Mouse (Mus musculus): ENCODE data around the gene Tspyl3.

Gene Tspyl3

DNA sequence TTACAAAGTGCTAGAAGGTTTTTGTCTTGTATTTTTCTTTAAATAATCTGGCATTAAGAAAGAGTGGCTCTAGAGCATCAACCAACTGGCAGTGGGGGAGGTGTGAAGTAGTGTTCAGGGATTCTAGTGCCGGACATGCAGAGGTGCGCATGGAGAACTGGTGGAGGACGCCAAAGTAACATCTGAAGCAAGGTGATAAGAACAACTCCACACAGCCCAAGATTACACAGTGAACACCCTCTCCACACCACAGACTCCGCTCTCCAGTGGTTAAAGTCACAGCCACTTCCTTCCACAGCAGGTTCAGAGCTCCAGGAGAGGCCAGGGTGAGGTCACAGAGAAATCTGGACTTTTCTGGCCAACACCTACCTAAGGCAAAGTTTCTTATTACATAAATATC lies 2.7 kb upstream of the Tspyl3 start:
- DNase-seq (ENCODE audit: low read depth, low spot score), result no peak

DNA sequence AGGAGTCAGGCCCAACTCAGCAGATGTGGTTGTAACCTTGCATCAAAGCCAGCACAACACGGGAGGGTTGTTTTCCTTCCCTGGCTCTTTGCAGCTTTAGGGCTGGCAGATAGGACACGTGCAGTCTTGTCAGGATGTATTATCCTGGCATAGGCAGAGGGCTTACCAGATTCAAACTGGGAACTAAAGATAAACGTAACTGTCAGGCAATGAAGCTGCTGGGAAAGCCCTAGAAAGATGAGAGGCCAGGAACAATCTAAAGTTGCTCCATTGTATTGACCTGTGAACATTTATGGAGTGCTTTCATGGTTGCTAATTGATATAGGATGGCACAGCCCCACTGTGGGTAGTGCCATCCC lies 333 bp upstream of the Tspyl3 start:
- DNase-seq (ENCODE audit: low read depth, low spot score), result no peak

DNA sequence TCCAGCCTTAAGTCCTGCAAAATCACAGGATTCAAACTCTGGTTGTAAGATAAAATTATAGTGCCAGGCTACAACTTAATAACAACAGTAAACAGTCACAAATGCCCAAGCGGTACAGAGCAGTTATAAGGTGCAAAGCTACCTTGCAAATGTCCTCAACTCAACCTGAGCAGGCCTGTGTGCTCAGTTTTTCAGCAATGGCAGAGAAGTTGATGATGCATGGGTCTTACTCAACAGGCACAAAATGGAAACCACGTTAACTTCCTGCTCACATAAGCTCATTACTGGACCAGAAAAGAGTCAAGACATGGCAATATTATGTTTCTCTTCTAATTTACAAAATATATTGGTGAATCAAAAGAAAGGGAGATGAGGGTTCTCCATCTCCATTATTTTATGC lies 2.7 kb downstream of the Tspyl3 start:
- DNase-seq (ENCODE audit: low read depth, low spot score), result no peak

DNA sequence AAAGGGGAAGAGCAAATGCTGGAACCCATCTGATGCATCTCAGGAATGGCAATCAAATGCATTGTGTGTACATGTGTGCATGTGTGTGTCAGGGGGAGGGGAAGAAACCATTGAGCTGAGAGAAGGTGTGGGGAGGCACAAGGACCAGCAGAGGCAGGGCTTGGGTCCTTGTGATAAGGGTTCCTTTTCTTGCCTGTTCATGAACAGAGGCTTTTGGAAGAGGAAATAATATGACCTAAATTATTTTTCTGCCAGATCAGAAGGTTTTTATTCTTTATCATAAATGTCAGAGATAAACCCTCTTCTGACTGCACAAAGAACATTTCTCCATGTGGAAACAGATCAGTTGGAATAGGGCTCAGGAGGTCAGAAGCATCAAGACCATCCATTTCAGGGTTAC lies 3.1 kb downstream of the Tspyl3 start:
- no peak for DNase-seq (ENCODE audit: low read depth, low spot score)

DNA sequence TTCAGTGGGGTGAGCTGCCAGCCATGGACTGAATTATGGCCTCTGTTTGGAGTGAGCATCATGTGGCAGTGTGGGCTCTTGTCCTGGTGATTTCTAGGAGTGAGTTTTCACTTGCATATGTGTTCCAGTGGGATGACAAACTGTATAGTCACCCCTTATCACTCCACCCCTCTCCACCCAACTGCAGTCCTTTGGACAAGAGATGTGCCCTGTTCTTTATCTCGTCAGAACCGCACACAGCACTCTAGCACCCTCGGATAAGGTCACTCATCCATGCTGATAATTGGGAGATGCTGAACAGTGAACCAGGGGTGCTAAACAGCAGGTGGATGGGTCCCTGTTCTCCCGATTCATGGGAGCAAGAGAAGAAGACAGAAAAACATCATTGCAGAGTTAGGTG lies 3.6 kb downstream of the Tspyl3 start:
- no peak for DNase-seq (ENCODE audit: low read depth, low spot score)

DNA sequence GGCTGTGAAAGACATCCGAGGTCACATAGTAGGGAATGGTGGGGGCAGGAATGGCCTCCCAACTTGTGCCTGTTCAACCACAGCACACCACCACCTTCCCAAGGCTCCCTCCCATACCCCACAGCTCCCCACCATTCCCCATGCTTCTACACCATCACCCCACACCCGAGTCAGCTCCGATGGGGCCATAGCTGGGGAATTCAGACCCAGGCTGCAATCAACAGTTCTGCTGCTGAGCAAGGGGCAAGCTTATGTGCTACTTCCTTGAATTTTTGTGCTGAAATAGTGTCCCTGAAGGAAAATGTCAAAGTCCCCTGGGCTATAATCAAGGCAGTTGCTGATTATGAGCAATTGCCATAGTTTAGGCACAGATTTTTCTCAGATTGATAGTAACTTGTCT lies 6.7 kb downstream of the Tspyl3 start:
- no peak for DNase-seq (ENCODE audit: low read depth, low spot score)

DNA sequence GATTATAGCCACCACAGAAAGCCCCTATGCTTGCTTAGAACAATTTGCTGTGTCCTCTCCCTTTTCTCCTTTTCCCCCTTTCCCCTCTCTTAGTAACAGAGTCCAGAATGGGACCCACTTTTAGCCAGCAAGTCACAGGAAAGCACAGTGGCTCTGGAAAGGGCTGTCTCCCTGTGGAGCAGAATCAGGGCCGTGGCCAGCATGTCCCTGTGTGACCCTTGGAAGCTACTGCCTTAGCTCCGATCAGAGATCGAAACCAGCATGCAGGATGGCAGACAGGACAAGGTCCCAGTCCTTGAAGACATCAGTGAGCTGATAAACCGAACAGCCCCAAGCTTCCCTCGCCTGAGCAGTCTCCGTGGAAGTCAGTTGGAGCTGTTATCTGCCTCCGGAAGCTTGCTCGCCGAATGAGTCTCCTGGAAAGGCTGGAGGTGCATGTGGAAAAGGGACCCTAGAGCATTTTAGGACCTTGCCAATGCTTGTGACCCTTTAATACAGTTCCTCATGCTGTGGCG lies 7.4 kb downstream of the Tspyl3 start:
- no peak for DNase-seq (ENCODE audit: low read depth, low spot score)

DNA sequence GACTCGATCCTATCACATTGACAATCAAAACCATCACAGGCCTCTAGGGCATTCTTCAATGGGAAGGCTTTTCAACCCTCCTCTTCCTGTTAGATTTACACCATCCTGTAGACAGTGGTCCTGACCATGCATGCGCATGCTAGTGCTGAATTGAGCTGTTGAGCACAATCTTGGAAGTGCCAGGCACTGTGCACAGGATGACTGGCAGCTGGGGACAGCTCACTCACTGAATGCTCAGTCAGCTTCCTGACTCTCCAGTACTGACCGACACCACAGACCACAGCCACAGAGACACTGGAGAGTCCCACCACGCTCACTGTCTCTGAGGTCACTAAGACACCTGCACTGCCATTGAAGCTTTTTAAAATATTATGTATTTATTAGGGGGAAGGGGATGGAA lies 9.8 kb downstream of the Tspyl3 start:
- no peak for DNase-seq (ENCODE audit: low read depth, low spot score)

DNA sequence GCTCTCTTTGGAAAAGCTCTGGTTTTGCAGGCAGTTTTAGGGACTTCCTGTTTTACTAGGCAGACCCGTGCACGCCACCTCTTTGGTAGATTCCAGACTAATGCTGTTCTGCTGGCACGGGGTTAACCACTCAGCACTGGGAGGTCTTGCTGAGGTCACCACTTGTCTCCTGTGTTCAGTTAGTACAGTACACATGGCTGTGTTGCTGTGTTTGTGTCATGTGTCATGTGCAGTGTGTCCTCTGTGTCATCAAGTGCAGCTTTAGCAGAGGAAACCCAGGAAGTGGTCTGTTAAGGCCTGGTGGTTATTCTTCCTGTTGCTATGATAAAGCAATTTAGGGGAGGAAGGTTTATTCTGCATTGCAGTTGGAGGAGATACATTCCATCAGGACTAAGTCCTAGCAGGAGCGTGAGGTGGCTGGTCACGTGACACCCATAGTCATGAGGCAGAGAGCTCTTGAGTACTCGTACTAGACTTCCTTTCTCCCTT lies 10.4 kb downstream of the Tspyl3 start:
- no peak for DNase-seq (ENCODE audit: low read depth, low spot score)

DNA sequence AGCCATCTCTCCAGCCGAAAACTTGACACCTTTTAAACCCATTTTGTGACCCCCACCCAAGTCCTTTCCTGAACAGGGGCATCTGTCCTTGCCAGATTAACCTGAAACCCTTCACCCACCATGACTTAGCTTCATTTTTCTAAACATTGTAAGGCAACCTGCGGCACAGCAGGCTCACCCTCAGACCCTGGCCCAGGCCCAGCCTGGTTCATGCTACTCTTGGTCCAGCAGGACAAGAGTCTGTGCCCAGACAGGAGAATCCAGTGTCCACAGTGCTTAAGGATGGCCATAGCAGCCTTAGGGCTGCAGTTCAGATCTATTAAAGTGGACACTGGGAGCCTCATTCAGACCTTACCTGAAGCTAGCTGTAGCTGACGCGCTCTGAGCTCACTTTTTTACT lies 11.9 kb downstream of the Tspyl3 start:
- DNase-seq (ENCODE audit: low read depth, low spot score), result no peak

DNA sequence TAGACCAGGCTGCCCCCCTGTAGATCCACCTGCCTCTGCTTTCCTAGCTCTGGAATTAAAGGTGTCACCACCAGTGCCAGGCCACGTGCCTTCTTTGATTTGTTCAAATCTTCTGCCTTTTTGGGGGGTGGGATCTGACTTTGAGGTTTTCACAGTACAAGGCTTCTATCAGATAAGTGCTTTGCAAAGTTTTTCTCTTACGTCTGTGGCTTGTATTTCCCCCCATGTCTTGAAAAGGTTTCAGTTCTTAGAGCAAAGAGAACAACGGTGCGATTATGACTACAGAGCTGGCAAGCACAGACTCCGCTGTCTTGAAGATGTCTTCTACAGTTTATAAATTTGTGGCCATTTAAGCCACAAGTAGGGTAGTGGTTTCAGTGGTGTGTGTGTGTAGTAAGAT lies 13.8 kb downstream of the Tspyl3 start:
- DNase-seq (ENCODE audit: low read depth, low spot score), result no peak

DNA sequence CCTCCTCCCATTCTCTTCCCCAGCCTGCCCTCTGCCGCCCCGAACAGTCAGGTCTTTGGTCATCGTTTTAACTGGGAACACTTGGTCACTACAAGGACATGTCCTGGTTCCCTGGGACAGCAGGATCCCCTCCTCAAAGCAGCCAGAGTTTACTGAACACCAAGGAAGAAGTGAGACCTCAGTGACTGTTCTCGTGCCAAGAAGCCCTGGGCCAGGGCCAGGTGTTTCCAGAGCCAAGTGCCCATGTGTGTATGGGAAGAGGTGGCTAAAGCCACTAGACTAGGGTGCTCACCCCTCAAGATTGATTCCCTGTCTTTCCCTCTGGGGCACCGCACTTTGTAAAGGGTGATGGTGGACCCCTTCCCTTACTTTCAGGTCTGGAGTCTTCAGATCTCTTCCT lies 16.0 kb downstream of the Tspyl3 start:
- no peak for DNase-seq (ENCODE audit: low read depth, low spot score)

DNA sequence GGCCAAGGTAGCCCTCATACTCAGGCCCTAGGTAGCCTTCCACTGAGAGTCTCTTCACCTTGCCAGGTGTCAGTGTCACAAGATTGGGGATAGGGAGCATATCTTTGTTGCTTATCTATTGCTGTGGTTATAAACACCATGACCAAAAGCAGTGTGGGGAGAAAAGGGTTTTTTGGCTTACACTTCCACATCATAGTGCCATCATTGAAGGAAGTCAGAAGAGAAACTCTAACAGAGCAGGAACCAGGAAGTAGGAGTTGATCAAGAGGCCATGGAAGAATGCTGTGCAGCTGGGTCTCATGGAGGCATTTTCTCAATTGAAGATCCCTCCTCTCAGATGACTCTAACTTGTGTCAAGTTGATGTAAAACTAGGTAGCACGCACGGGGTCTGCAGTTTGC lies 17.1 kb downstream of the Tspyl3 start:
- DNase-seq (ENCODE audit: low read depth, low spot score), result no peak

DNA sequence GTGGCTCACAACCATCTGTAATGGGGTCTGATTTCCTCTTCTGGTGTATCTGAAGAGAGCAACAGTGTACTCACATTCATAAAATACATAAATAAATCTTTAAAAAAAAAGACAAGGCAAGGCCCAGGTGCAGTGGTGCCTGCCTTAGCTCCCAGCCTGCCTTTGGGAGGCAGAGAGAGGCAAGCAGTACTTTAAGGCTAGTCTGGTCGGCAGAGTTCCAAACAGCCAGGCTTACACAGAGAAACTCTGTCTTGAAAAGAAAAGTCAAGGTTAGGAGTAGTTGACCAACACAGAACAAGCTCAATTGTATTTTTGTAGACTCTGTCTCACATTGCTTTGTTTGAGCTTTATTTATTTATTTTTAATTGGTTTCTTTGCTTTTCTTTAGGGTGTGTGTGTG lies 22.5 kb downstream of the Tspyl3 start:
- no peak for DNase-seq (ENCODE audit: low read depth, low spot score)

DNA sequence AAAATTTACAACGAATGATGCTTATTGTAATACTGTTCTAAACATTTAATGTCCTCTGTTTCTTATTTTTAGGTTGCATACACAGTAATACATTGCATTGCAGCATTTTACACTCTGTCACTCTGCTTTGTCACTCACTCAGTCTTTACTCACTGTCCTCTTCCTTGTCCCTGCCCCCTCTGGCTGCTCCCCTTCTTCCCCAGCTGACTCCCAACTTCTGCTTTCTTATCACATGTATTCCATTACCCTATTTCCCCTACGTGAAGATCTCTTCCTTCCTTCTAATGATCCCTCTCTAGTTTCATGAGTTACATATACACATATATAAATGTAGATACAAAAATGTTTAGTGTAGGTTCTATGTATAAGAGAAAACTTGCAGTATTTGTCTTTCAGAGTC lies 26.1 kb downstream of the Tspyl3 start:
- no peak for DNase-seq (ENCODE audit: low read depth, low spot score)

DNA sequence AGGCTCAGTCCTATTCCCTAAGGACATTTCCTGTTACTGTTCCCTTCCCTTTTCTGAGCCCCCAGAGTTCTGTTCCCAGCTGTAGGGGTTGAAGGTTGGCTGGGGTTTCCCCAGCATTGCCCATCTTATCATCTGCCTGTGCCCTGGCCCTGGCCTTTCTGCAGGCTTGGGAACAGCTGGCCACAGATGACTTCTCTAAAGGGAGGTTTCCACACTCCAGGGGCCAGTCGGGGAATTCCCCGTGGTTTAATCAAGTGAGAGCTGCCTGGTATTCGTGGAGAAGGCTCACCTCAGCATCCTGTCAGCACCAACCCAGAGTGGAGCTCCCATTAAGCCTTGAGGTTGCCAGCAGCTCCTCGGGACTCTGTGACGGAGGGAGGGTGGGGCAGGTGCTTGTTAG lies 26.8 kb downstream of the Tspyl3 start:
- no peak for DNase-seq (ENCODE audit: low read depth, low spot score)

DNA sequence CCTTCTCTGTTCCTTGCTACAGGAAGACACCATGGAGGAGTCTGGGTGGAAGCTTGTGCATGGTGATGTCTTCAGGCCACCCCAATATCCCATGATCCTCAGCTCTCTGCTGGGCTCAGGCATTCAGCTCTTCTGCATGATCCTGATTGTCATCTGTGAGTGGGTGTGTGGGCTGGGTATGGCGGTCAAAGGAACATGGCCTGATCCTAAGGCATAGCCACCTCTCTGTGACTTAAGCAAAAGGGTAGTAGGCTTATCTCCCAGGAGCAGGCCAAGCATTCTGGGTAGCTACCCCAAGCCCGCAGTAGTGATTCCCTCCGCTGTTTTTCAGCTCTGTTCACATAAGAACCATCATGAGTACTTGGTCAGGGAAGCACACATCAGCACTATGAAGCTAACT lies 31.0 kb downstream of the Tspyl3 start:
- DNase-seq (ENCODE audit: low read depth, low spot score), result no peak

DNA sequence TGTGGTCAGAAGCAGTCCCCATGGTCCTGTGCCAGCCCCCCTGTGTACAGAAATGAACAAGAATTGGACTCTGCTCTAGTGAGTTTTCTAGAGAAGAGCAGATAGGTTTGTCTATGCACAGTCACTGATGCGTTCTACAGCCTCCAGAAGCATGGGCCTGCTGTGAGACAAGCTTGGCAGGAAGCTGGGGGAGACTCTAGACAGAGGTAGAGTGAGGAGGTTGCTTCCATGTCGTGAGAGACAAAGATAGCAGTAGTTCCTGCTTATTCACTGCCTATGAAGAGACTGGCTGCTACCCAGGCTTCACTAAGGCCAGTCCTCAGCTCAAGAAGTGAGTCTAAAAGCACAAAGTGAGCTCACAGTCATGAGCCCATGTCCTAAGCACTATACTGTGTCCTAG lies 34.0 kb downstream of the Tspyl3 start:
- DNase-seq (ENCODE audit: low read depth, low spot score), result no peak

DNA sequence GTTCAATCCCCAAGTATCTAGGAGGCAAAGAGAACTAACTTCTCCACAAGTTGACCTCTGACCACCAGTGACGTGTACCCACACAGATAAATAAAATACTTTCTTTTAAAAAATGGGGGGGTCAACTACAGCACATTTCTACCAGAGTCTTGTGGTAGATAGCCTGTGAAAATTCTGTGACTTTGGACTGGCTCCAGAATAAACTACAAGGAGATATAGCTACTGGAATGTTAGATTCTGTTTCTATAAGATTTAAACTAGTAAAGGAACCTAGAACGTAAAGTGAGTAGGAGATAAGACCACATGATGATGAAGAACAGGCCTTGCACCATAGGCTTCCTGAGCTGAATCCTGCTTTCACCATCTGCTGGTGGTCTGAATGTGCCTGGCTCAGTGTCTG lies 37.4 kb downstream of the Tspyl3 start:
- no peak for DNase-seq (ENCODE audit: low read depth, low spot score)

DNA sequence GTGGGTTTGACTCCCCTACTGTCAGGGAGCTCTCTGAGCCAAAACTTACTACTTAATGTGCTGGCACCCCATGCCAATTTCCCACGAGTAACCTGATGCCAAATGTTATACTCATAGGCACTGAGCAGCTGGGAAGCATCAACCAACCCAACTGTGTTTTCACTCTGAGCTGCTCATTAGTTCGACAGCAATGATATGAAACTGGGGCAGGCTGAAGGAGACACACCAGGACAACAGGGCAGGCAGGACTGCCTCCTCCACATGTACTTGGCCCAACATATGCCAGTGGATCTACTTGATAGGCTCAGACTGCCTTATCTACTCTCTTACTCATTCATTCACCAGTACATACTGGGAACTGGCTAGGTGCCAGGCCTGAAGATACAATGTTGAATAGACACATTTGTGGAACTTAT lies 39.1 kb downstream of the Tspyl3 start:
- DNase-seq (ENCODE audit: low read depth, low spot score), result no peak

DNA sequence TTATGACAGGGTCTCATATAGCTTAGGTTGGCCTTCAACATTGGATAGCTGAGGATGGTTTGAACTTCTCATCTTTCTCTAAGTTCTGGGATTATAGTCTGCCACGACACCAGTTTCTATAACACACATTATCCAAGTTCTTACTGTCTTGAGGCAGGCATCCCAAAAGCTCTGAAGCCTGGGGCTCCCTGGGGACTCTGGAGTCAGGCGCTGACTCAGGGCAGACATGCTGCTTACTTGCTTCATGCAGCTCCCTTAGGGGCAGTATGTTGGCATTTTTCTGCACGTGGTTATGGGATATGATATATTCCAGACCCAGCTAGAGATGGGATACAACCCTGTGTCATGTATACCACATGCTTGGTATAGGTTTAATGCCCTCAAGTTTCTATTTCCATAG lies 45.3 kb downstream of the Tspyl3 start:
- DNase-seq (ENCODE audit: low read depth, low spot score), result no peak

DNA sequence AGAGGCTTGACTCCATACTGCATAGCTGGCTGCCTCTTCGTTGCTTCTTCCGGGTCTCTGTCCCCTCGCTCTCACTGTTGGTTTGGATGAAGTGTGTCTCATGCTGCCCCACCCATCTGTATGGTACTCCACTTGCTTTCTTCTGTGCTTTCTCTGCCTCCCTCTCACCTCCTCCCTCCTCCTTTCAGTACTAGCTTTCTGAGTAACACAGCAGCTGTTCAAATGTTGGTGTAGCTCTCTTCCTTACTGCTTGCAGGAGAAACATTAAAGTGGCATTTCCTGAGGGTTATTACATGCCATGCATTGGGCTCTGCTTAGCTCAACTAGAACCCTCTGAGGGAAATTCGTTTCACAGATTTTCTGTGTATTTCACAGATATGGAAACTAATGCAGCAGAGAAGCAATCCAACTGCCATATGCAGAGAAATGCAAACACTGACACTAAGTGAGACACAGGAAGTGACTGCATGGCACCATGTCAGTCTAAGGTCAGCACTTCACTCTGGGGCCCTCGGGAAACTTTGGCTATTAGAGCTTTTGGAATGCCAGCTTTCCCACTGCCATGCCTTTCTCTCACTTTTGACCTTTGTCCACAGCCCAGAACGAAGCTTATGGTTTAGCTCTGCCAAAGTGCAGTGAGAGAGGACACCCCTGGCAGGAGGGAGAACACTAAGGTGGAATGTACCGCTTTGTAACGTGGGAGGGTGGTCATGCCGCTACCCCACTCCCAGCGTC lies 45.9 kb downstream of the Tspyl3 start:
- no peak for DNase-seq (ENCODE audit: low read depth, low spot score)

DNA sequence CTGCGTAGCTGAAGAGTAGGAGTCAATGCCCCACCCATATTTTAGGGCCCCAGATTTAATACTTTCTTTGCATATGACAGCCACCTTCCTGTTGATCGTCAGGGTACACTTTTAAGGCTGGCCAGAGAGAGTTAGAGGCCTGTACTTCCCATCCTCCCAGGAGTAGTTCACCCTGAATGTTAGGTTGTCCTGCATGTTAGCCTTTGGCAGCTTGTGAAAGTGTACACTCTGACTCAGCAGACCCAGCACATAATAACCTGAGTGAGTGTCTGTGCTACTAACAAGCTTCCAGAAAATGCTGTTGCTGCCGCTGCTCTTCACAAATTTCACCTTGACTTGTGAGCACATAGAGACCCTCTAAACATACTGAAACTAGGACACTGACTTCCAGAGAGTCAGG lies 48.1 kb downstream of the Tspyl3 start:
- no peak for DNase-seq (ENCODE audit: low read depth, low spot score)

DNA sequence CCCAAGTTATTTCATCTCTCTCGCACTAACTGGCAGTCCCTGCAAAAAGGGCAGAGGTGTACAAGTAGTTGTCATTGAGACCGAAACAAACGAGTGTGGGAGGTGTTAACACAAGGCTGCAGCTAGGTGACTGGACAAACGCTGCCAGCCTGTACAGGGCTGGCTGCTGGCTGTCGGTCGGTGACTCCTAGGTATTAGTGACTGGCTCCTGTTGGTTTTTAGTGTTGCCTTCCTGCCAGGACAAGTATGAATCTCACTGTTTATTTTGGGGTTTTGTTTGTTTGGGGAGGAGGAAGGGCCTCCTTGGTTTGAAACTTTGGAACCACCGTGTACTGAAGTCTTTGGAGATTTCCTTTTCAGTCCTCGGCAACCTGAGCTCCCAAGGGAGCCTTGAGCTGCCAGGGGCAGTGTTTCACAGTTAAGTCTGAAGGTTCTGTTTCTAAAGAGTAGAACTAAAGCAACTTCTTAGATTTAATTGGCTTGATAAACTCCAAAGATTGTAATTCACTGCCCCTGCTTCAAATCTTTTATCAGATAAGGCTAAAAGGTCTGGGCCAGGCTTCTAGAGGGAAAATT lies 49.2 kb downstream of the Tspyl3 start:
- no peak for DNase-seq (ENCODE audit: low read depth, low spot score)

All from WW6 (cell line).